Mouse (Mus musculus): ENCODE measurements at regions not wholly inside any gene's neighbourhood (a gene's known extent, or its start where the extent isn't known, plus 50 kb on each side); places are given as distances from the start of the nearest gene placed in this dataset.

- DNase-seq: no peak
Measured at GRCm38 (mm10) chr3:146337429-146337828, 67.0 kb upstream of the Ssx2ip start.

DNA sequence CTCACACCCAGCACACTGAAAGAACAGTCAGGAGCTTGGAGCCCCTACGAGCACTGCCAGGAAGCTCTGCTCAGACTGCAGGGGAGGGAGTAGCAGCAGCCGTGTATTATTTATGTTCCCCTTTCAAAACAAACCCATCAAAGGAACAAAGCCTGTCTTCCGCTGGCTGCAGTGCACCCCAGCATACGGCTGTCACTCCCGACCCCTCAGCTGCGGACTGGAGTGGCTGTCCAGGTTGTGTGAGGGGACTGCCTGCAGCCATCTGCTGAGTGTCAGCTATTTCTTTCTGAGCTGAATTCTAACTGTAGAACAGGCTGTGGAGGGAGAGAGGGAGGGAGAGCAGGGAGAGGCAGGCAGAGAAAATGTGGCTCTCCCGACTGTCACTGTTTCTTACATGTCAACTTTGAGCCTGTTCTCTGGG is 66.6 kb upstream of the Ssx2ip start:
- no peak for DNase-seq

DNA sequence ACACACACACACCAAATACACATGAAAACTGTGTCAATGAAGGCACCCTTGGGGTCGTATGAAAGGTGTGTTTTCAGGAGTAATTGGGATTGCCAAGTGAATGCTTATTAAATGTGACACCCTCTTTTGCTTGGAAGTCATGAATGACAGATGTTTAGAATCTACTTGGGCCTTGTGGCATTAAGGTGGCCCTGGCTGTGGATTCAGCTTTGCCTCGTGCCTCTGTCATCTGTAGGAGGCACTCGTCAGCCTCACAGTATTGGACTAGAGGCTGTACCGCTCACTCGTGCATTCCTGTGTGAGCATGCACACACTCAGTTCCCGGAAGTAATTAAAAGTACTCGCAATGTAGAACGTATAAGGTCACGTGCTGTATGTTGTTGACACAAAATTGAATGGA is 66.0 kb upstream of the Ssx2ip start:
- no peak for DNase-seq

DNA sequence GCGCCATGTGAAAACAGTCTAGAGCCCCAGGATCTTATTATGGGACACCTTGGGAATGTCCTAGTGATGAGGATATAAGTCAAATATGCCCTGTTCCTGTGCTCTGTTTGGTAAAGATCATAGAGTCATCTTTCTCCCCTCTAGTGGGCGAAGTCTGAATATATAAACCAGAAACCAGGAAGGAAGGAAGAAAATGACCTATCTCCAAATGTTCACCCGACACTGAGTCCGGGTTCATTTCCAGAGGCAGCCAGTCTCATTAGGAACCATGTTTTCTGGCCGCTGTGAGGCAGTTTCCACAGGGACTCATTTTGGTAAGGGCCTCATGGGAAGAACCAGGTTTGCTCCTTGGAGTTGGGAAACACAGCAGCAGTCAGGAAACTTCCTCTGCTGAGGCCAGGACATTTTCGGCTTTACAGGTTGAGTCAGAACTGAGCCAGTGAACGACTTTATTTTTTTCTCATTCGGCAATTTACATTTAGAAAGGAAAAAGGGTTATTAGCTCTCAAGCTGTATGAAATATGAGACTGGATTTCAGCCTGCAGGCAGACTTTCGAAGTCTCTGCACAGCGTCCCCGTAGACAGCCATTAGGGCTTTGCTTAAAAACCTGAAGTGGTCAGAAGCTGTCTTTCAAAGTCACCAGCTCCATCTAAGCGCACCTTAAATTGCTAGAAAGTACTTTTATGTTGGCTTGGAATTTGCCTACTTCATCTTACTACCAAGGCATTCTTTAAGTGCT is 64.0 kb upstream of the Ssx2ip start:
- no peak for DNase-seq

- no peak for DNase-seq
Measured at GRCm38 (mm10) chr3:146341652-146342340, 62.6 kb upstream of the Ssx2ip start.

DNA sequence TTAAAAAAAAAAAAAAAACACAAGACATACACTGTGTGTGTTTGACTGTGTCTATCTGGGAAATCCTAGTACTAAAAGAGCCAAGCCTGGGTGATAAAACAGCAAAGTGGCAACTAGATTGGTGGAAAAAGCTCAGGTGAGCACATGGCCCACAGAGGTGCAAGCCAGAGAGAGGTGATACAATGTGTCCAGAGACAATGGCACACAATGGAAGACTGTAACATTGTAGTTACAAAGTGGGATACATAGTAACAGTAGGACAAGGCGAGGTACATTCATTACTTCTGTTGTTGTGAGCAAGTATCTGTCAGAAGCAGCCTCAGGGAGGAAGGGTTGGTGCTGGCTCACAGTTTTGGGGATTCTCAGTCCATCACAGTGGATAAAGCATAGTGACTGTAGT is 61.7 kb upstream of the Ssx2ip start:
- no peak for DNase-seq

GRCm38 (mm10) chr3:146343649-146344401 is 60.6 kb upstream of the Ssx2ip start:
- peak; percentile 65 for DNase-seq

GRCm38 (mm10) chr3:146344402-146345025 is 59.9 kb upstream of the Ssx2ip start:
- no peak for DNase-seq

DNA sequence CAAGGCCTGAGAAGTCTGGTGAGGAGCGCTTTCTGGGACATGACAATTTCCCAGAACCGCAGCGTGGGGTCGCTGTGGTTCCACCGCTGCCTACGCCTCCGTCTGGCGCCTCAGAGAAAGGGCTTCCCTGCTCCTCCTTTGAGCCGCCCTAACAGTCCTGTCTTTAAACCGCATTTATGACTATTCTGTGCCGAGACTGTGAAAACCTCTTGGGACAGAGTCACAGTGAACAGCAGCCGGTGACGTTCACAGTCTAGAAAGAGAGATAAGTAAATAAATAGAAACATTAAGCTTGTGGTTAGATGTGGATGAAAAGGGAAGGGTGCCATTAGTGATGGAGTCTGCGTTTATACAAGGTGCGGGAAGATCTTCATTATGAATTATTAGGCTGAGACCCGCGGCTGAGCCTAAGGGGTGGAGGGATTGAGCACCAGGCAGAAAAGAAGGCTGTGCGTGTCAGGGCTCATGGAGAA is 59.1 kb upstream of the Ssx2ip start:
- peak; percentile 82 for DNase-seq

GRCm38 (mm10) chr3:146345946-146346345 is 58.5 kb upstream of the Ssx2ip start:
- no peak for DNase-seq

DNA sequence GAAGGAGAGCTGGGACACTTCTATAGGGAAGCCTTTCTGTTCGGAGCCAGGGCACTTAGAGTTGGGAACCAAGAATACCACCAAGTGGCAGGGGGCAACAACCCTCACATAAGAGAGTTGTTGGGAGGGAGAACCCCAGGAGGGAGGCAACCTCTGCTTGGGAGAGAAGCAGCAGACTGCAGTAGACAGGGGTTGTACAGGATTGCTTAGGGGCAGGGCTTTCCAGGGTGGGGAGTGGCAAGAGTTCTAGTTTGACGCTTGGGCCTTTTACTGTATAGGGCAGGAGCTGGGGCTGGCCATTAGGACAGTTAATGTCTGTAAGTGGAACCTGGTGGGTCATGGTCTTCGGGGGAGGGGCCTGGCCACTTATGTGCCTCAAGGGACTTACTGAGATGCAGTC is 57.1 kb upstream of the Ssx2ip start:
- no peak for DNase-seq

GRCm38 (mm10) chr3:146348921-146349320 is 55.5 kb upstream of the Ssx2ip start:
- no peak for DNase-seq

DNA sequence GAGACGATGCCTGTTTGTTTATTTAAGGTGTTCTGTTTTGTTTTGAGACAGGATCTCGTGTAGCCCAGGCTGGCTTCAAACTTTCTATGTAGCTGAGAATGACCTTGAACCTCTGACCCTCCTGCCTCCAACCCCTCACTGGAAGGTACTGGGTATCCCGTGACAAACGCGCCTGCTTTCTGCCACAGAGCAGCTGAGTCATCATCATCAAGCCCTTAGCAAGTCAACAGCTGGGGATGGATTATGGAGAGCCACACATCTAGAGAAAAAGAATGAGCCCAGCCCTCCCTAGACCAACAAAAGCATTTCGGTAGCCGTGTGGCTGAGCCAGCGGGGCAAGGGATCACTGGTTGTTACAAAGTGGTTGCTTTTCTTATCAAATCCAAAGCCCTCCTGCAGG is 55.0 kb upstream of the Ssx2ip start:
- no peak for DNase-seq

- no peak for DNase-seq
Measured at GRCm38 (mm10) chr3:146350126-146350525, 54.3 kb upstream of the Ssx2ip start.

DNA sequence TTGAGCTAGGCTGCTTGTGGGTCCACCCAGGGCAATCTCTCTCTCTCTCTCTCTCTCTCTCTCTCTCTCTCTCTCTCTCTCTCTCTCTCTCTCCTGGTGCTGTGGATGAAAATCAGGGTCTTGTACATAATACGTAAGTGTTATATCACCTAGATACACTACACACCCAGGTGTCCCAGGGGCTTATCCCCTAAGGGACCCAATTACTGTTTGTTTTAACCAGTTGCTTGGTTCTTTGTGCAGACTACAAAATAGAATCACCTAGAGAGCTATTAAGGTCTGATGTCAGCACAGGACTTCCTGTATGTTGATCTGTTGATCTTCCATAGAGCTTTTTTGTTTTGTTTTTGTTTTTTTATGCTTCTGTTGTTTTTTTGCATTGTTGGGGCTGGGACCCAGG is 53.0 kb upstream of the Ssx2ip start:
- no peak for DNase-seq

DNA sequence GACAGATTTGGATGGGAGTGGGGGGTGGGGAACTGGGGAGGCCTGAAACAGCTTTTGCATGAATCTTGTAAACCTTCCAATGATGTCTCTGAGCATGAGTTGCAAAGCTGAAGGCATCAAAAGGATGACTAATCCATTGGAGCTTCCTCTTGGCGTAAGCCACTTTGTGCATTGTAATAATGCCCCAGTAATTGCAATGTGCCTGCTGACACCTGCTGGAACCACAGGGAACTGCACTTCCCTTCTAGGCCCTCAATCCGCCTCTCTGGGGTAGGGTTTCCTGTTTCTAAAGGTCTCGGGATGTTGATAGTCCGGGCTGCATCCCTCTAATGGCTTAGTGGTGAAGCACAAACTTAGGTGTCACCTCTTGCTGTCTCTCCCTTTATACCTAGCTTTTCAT is 52.3 kb upstream of the Ssx2ip start:
- peak; percentile 42 for DNase-seq

GRCm38 (mm10) chr3:146353961-146354360 is 50.5 kb upstream of the Ssx2ip start:
- DNase-seq: no peak

All from adrenal gland, postnatal 14 days (tissue).